Mouse (Mus musculus) forebrain, embryonic 13.5 days (tissue): ENCODE data around the gene Cfap57. TPM values are rescaled to one million over a fixed set of nuclear protein-coding genes. Genes with fewer than 3 reads are reported as not detected.

Experiments used
- ATAC-seq: fragments of 200-750 bp; cut with Nextera tagmentation; 2 replicates; pipeline ENCODE4 v1.8.0; 2017
- H3K27ac ChIP-seq: fragments of 300-500 bp; sonication (generic); 2 replicates; pipeline ENCODE4 v1.5.1; 2015; ENCODE audit warnings: inconsistent platforms, mild to moderate bottlenecking, moderate library complexity
- H3K27me3 ChIP-seq: fragments of 300-500 bp; sonication (generic); 2 replicates; pipeline ENCODE4 v1.6.1; 2015; ENCODE audit warnings: mild to moderate bottlenecking, inconsistent platforms
- H3K36me3 ChIP-seq: fragments of 300-500 bp; sonication (generic); 2 replicates; pipeline ENCODE4 v1.6.1; 2015; ENCODE audit warnings: mild to moderate bottlenecking, inconsistent platforms; ENCODE audit not compliant: poor library complexity, severe bottlenecking
- H3K4me1 ChIP-seq: fragments of 300-500 bp; sonication (generic); 2 replicates; pipeline ENCODE4 v1.6.1; 2015; ENCODE audit warnings: inconsistent platforms
- H3K4me2 ChIP-seq: fragments of 300-500 bp; sonication (generic); 2 replicates; pipeline ENCODE4 v1.6.1; 2015; ENCODE audit warnings: inconsistent platforms, mild to moderate bottlenecking, moderate library complexity
- H3K4me3 ChIP-seq: fragments of 300-500 bp; sonication (generic); 2 replicates; pipeline ENCODE4 v1.5.1; 2015; ENCODE audit warnings: mild to moderate bottlenecking, inconsistent platforms
- H3K9ac ChIP-seq: fragments of 300-500 bp; sonication (generic); 2 replicates; pipeline ENCODE4 v1.6.1; 2015; ENCODE audit warnings: mild to moderate bottlenecking, inconsistent platforms
- H3K9me3 ChIP-seq: fragments of 300-500 bp; sonication (generic); replicated peaks from 2 replicates; pipeline ENCODE4 v1.6.1; 2016; ENCODE audit warnings: inconsistent platforms
- WGBS: fragments of 180-500 bp; shearing (Covaris S2); methylation state at CpG from one replicate; pipeline ENCODE4 v1.1.7; 2015; 5-methylcytosine and 5-hydroxymethylcytosine counted together
- polyA plus RNA-seq: library from polyadenylated mRNA; unstranded; fragments of >200 nt; fragmentation: Nextera tagmentation; extraction: Ambion mirVana; gene quantifications from 2 replicates; pipeline ENCODE4 v1.2.1, GENCODE M21; 2015

The Cfap57 gene
- polyA plus RNA-seq, 1 experiment from 2014 or later = 0.90 TPM

GRCm38 (mm10) chr4:118533156-118533555, 87.4 kb downstream of the Cfap57 start:
- H3K4me1 ChIP-seq = no peaks in the 10 kb centered on the region
- H3K4me3 ChIP-seq = no peak overlapping the region
- no peak overlapping the region for H3K27ac ChIP-seq
- no peak overlapping the region for H3K9ac ChIP-seq
- WGBS = 73% methylated on average over 3 of the region's 4 CpGs
- H3K27me3 ChIP-seq = no peaks in the 10 kb centered on the region
- no peaks in the 10 kb centered on the region for H3K36me3 ChIP-seq
- H3K4me2 ChIP-seq = no peak overlapping the region
- no peak for ATAC-seq
- H3K9me3 ChIP-seq = no peaks in the 10 kb centered on the region

- H3K27me3 ChIP-seq = no peaks in the 10 kb centered on the region
- no peaks in the 10 kb centered on the region for H3K36me3 ChIP-seq
- no peak overlapping the region for H3K27ac ChIP-seq
- no peak overlapping the region for H3K4me3 ChIP-seq
- no peak overlapping the region for H3K4me2 ChIP-seq
- WGBS = 80% methylated on average over 5 of the region's 5 CpGs
- no peak for ATAC-seq
- no peaks in the 10 kb centered on the region for H3K9me3 ChIP-seq
- H3K9ac ChIP-seq = no peak overlapping the region
- H3K4me1 ChIP-seq = no peaks in the 10 kb centered on the region
Measured at GRCm38 (mm10) chr4:118532663-118533062, 87.9 kb downstream of the Cfap57 start.

- H3K4me2 ChIP-seq = no peak overlapping the region
- no peak overlapping the region for H3K4me3 ChIP-seq
- ATAC-seq = no peak
- H3K27ac ChIP-seq = no peak overlapping the region
- no peaks in the 10 kb centered on the region for H3K4me1 ChIP-seq
- H3K36me3 ChIP-seq = no peaks in the 10 kb centered on the region
- no peak overlapping the region for H3K9ac ChIP-seq
- WGBS = 85% methylated on average over 6 of the region's 6 CpGs
- H3K9me3 ChIP-seq = no peaks in the 10 kb centered on the region
- H3K27me3 ChIP-seq = 0 out of 2 replicates have a peak, but pooled peaks cover 2% of the 10 kb centered on the region
Measured at GRCm38 (mm10) chr4:118527720-118528119, 92.9 kb downstream of the Cfap57 start.

GRCm38 (mm10) chr4:118527335-118527681, 93.3 kb downstream of the Cfap57 start:
- Histone ChIP-seq H3K4me1 (no peaks in the 10 kb centered on the region), H3K36me3 (no peaks in the 10 kb centered on the region), H3K4me2 (no peak overlapping the region), H3K4me3 (no peak overlapping the region), H3K9me3 (no peaks in the 10 kb centered on the region), H3K9ac (no peak overlapping the region), H3K27ac (no peak overlapping the region), H3K27me3 (0 out of 2 replicates have a peak, but pooled peaks cover 2% of the 10 kb centered on the region)
- no peak for ATAC-seq
- 29% methylated on average over 5 of the region's 5 CpGs for WGBS

DNA sequence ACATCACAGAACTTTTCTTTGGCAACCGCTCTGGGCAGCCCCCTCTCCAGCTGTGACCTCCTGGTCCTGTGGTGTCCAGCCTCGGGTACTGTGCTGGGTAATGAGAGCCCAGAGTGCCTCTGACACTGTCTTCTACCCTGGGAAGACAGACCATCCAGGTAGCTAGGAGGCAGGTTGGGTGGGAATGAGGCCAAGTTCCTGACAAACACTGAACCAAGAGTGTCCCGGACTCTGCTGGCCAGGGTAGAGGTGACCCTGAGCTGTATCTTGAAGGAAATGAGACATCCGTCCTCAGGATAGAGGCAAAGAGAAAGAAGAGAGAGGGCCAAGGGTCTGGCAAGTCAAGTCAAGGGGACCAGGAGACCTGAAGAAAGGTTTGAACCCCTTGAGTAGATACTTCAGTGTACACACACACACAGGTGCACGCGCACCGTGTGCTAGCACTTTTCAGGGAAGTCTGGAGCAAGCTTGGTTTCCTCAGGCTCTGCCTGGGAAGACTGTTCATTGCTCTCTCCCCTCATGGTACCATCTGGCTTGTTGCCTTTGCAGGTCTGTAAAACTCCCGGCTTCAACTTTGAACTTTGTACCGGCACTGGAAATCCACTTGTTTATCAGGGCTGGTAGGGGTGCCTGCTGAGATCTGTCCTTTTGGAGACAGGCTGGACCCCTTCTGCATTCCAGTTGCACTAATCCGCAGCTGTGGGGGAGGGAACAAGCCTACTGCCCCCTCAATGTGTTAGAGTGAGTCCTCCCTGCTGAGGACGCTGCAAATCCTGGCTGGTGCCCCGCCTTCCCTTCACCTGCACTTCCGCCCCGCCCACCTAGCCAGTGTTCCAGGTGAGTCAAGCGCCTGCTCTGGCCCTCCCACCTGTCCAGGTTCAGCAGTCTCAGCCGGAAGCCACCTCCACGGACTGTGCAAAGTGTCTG, 93.9 kb downstream of the Cfap57 start, which contains the start of gene 2610528J11Rik:
2610528J11Rik (plus strand) TSS at position 592 of the 927 bp plus-strand sequence.
- WGBS = 34% methylated on average over 17 of the region's 17 CpGs

GRCm38 (mm10) chr4:118525779-118526178, 94.8 kb downstream of the Cfap57 start:
- H3K27me3 ChIP-seq = 0 out of 2 replicates have a peak, but pooled peaks cover 2% of the 10 kb centered on the region
- 71% methylated on average over 3 of the region's 3 CpGs for WGBS
- no peak overlapping the region for H3K4me3 ChIP-seq
- no peak overlapping the region for H3K4me2 ChIP-seq
- H3K4me1 ChIP-seq = no peaks in the 10 kb centered on the region
- no peaks in the 10 kb centered on the region for H3K9me3 ChIP-seq
- H3K9ac ChIP-seq = no peak overlapping the region
- H3K36me3 ChIP-seq = no peaks in the 10 kb centered on the region
- no peak overlapping the region for H3K27ac ChIP-seq
- no peak for ATAC-seq

More for the DNA sequence above, 93.9 kb downstream of the Cfap57 start, which contains the start of gene 2610528J11Rik:
- Histone ChIP-seq H3K27me3 (0 out of 2 replicates have a peak, but pooled peaks cover 2% of the 10 kb centered on the region), H3K9ac (no peak within 1 kb of the TSS), H3K36me3 (no peaks in the 10 kb centered on the region), H3K9me3 (no peaks in the 10 kb centered on the region), H3K4me3 (no peak within 1 kb of the TSS), H3K4me2 (no peak within 1 kb of the TSS), H3K27ac (no peak within 1 kb of the TSS), H3K4me1 (no peaks in the 10 kb centered on the region)
- no peak for ATAC-seq

DNA sequence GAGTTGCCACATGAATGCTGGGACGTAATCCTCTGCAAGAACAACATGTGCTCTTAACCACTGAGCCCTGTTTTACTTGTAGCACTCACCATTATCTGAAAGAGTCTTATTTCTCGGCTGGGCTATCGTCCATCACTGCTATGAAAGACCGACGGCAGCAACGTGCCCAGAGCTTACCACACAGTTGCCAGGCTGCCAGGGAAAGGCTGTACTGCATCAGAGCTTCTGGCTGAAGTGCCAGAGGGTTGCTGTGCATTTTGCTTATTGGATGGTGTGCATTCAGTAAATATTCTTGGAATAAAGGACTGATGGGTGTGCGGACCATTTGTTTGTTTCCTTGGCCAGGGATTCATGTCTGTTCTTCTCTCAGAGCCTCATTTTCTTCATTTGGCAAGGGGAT, 96.6 kb downstream of the Cfap57 start:
- H3K4me1 ChIP-seq = no peaks in the 10 kb centered on the region
- H3K27me3 ChIP-seq = peaks cover 2% of the 10 kb centered on the region; the same call in 1 of the 2 replicates
- no peaks in the 10 kb centered on the region for H3K36me3 ChIP-seq
- 87% methylated on average over 7 of the region's 7 CpGs for WGBS
- H3K27ac ChIP-seq = no peak overlapping the region
- H3K4me2 ChIP-seq = no peak overlapping the region
- H3K9ac ChIP-seq = no peak overlapping the region
- ATAC-seq = no peak
- no peak overlapping the region for H3K4me3 ChIP-seq
- H3K9me3 ChIP-seq = no peaks in the 10 kb centered on the region

GRCm38 (mm10) chr4:118522248-118522647, 98.3 kb downstream of the Cfap57 start:
- WGBS = 86% methylated on average over 7 of the region's 7 CpGs
- no peaks in the 10 kb centered on the region for H3K9me3 ChIP-seq
- H3K9ac ChIP-seq = no peak overlapping the region
- peaks cover 2% of the 10 kb centered on the region; the same call in 1 of the 2 replicates for H3K27me3 ChIP-seq
- H3K4me1 ChIP-seq = peaks cover 3% of the 10 kb centered on the region; the same call in 1 of the 2 replicates
- no peak overlapping the region for H3K4me2 ChIP-seq
- ATAC-seq = no peak
- H3K27ac ChIP-seq = no peak overlapping the region
- no peak overlapping the region for H3K4me3 ChIP-seq
- H3K36me3 ChIP-seq = no peaks in the 10 kb centered on the region

- H3K36me3 ChIP-seq = no peaks in the 10 kb centered on the region
- H3K27me3 ChIP-seq = peaks cover 6% of the 10 kb centered on the region
- 65% methylated on average over 5 of the region's 5 CpGs for WGBS
- H3K9ac ChIP-seq = no peak overlapping the region
- no peak overlapping the region for H3K4me2 ChIP-seq
- H3K4me1 ChIP-seq = peaks cover 11% of the 10 kb centered on the region
- H3K27ac ChIP-seq = no peak overlapping the region
- no peak for ATAC-seq
- no peak overlapping the region for H3K4me3 ChIP-seq
- no peaks in the 10 kb centered on the region for H3K9me3 ChIP-seq
Measured at GRCm38 (mm10) chr4:118518208-118518607, 102.4 kb downstream of the Cfap57 start.

GRCm38 (mm10) chr4:118517497-118518146, 103.0 kb downstream of the Cfap57 start:
- peaks cover 11% of the 10 kb centered on the region for H3K4me1 ChIP-seq
- WGBS = 47% methylated on average over 16 of the region's 16 CpGs
- ATAC-seq = no peak

DNA sequence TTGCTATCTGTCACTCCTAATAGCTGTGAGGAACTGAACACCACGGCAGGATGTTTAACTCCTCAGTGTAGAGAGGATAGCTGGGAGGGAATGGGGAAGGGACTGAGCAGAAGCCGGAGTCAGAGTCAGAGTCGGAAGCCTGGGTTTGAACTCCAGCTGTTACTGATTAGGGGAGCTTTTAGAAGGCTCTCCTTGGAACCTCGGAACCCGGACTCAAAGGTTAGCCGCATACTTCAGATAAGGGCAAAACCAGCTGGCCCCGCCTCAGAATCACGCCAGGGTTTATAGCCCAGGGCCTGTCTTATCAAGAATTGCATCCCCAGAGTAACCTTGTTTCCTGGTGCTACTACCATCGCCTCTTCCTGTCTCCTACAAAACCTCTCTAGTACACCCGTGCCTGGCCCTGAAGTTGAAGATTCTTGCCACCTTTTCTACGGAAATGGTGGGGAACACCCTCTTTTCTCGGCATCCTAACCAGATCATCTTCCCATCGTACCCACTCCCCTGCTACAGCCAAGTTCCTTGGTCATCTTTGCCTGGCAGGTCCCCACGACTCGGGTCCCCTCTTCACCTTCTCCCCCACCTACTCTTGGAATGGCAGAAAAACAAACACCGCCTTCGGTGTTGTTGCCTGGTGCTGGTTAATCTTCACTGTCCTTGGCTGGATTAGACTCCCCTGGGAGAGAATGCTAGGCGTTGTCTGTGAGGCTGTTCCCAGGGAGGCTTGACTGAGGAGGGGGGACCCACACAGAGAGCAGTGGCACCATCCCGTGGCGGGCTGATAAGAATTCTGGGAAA, 103.7 kb downstream of the Cfap57 start:
- H3K4me2 ChIP-seq = no peak overlapping the region
- H3K9me3 ChIP-seq = no peaks in the 10 kb centered on the region
- no peak overlapping the region for H3K9ac ChIP-seq
- peaks cover 11% of the 10 kb centered on the region for H3K4me1 ChIP-seq
- no peak overlapping the region for H3K4me3 ChIP-seq
- 31% methylated on average over 20 of the region's 20 CpGs for WGBS
- peaks cover 6% of the 10 kb centered on the region for H3K27me3 ChIP-seq
- ATAC-seq = no peak
- no peak overlapping the region for H3K27ac ChIP-seq
- no peaks in the 10 kb centered on the region for H3K36me3 ChIP-seq

More at GRCm38 (mm10) chr4:118517497-118518146, 103.0 kb downstream of the Cfap57 start:
- H3K36me3 ChIP-seq = no peaks in the 10 kb centered on the region
- H3K9ac ChIP-seq = no peak overlapping the region
- H3K4me3 ChIP-seq = no peak overlapping the region
- peaks cover 6% of the 10 kb centered on the region for H3K27me3 ChIP-seq
- no peaks in the 10 kb centered on the region for H3K9me3 ChIP-seq
- no peak overlapping the region for H3K4me2 ChIP-seq
- H3K27ac ChIP-seq = no peak overlapping the region
